Mouse (Mus musculus) liver, embryonic 13.5 days (tissue): Measurements from ENCODE around the gene Fbf1. TPM values are rescaled to one million over a fixed set of nuclear protein-coding genes. Genes with fewer than 3 reads are reported as not detected.
"Not testable (repeated sequence)": the region's sequence is repeated elsewhere in the genome, so short reads cannot be mapped to it uniquely, and the experiment has no call there.

ENCODE experiments used
- ATAC-seq: fragments of 200-750 bp; cut with Nextera tagmentation; 2 replicates; pipeline ENCODE4 v1.8.0; 2017; ENCODE audit warnings: low read depth, mild to moderate bottlenecking, moderate number of reproducible peaks, moderate library complexity
- DNase-seq: peaks from one replicate; pipeline ENCODE4 v3.0.0; 2022
- H3K27ac ChIP-seq: fragments of 300-500 bp; sonication (generic); 2 replicates; pipeline ENCODE4 v1.5.1; 2015; ENCODE audit warnings: moderate library complexity, mild to moderate bottlenecking, inconsistent platforms
- H3K27me3 ChIP-seq: fragments of 300-500 bp; sonication (generic); 2 replicates; pipeline ENCODE4 v1.6.1; 2015; ENCODE audit warnings: mild to moderate bottlenecking, inconsistent platforms
- H3K36me3 ChIP-seq: fragments of 300-500 bp; sonication (generic); 2 replicates; pipeline ENCODE4 v1.6.1; 2015; ENCODE audit warnings: mild to moderate bottlenecking, inconsistent platforms
- H3K4me1 ChIP-seq: fragments of 300-500 bp; sonication (generic); replicated peaks from 2 replicates; pipeline ENCODE4 v1.6.1; 2015; ENCODE audit warnings: inconsistent platforms
- H3K4me2 ChIP-seq: fragments of 300-500 bp; sonication (generic); 2 replicates; pipeline ENCODE4 v1.6.1; 2015; ENCODE audit warnings: inconsistent platforms, mild to moderate bottlenecking, moderate library complexity
- H3K4me3 ChIP-seq: fragments of 300-500 bp; sonication (generic); replicated peaks from 2 replicates; pipeline ENCODE4 v1.5.1; 2015; ENCODE audit warnings: mild to moderate bottlenecking, inconsistent platforms
- H3K9ac ChIP-seq: fragments of 300-500 bp; sonication (generic); 2 replicates; pipeline ENCODE4 v1.6.1; 2015; ENCODE audit warnings: mild to moderate bottlenecking, inconsistent platforms
- H3K9me3 ChIP-seq: fragments of 300-500 bp; sonication (generic); replicated peaks from 2 replicates; pipeline ENCODE4 v1.6.1; 2016; ENCODE audit warnings: inconsistent platforms
- WGBS: fragments of 180-500 bp; shearing (Covaris S2); methylation state at CpG from one replicate; pipeline ENCODE4 v1.1.7; 2015; ENCODE audit not compliant: insufficient replicate concordance; 5-methylcytosine and 5-hydroxymethylcytosine counted together
- polyA plus RNA-seq: library from polyadenylated mRNA; unstranded; fragments of >200 nt; fragmentation: Nextera tagmentation; extraction: Ambion mirVana; gene quantifications from 2 replicates; pipeline ENCODE4 v1.2.1, GENCODE M21; 2015

Fbf1 gene
- polyA plus RNA-seq, 1 experiment from 2014 or later = 7.0 TPM

- no peak overlapping the region for H3K4me2 ChIP-seq
- ATAC-seq = no peak
- no peaks in the 10 kb centered on the region for H3K27me3 ChIP-seq
- peaks cover 50% of the 10 kb centered on the region for H3K4me1 ChIP-seq
- H3K9me3 ChIP-seq = no peaks in the 10 kb centered on the region
- no peak for DNase-seq
- no peak overlapping the region for H3K9ac ChIP-seq
- H3K27ac ChIP-seq = no peak overlapping the region
- H3K4me3 ChIP-seq = no peak overlapping the region
- peaks cover 49% of the 10 kb centered on the region for H3K36me3 ChIP-seq
- 83% methylated on average over 16 of the region's 16 CpGs for WGBS
These were observed 35.3 kb downstream of the Fbf1 start for GRCm38 (mm10) chr11:116132366-116133333.

DNA sequence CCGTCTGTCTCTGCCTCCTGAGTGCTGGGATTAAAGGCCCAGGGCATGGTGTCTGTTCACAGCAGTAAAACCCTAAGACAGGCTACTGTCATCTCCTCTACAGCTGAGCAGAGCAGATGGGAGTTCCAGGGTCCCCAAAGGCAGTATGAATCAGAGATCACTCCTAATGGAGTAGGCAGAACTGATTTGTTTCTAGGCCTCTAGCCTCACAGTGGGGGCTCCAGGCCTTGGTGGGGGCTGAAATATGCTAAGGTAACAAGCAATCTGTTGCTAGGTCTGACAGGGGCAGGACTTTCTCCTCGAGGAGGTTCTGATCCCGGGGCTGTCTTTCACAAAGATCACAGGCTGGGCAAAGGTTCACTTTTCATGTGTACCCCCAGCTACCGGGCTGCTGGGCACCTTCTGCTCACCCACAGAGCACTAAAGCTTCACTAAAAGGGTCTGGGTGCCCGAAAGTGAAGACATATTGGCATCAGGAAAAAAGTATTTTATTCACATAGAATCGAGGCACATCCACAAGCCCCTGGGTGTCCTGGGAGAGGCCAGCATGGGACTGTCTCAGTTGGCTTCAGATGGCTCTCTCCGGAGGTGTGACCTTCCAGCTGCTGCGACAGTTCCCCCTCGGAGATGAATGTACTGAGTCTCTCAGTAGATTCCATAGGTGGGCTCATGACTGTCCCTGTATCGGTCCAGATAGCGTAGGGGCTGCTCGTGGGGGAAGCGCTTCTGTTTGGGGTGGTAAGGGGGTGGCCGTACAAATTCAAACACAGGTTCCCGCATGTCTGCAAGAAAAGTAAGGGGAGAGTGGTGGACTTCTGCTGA, 36.4 kb downstream of the Fbf1 start:
- DNase-seq = no peak
- 78% methylated on average over 15 of the region's 15 CpGs for WGBS
- no peaks in the 10 kb centered on the region for H3K9me3 ChIP-seq
- H3K4me2 ChIP-seq = peak overlapping the region; percentile 82
- no peak for ATAC-seq
- H3K4me3 ChIP-seq = peak overlapping the region; percentile 66
- peak overlapping the region; percentile 78 for H3K27ac ChIP-seq
- peaks cover 50% of the 10 kb centered on the region for H3K4me1 ChIP-seq
- H3K36me3 ChIP-seq = peaks cover 51% of the 10 kb centered on the region
- H3K27me3 ChIP-seq = no peaks in the 10 kb centered on the region
- H3K9ac ChIP-seq = peak overlapping the region; percentile 76

GRCm38 (mm10) chr11:116130488-116131205, 37.3 kb downstream of the Fbf1 start, which contains the start of gene Trim65:
Trim65 (minus strand) TSS chr11:116131128.
- Histone ChIP-seq H3K4me3 (peak within 1 kb of the TSS; percentile 66), H3K27ac (peak within 1 kb of the TSS; percentile 78), H3K36me3 (peaks cover 51% of the 10 kb centered on the region), H3K9me3 (no peaks in the 10 kb centered on the region), H3K27me3 (no peaks in the 10 kb centered on the region), H3K9ac (peak within 1 kb of the TSS; percentile 76), H3K4me2 (peak within 1 kb of the TSS; percentile 82), H3K4me1 (peaks cover 55% of the 10 kb centered on the region)
- ATAC-seq (peak; percentile 75), DNase-seq (peak; percentile 72)
- under 1% methylated on average over 69 of the region's 69 CpGs for WGBS

DNA sequence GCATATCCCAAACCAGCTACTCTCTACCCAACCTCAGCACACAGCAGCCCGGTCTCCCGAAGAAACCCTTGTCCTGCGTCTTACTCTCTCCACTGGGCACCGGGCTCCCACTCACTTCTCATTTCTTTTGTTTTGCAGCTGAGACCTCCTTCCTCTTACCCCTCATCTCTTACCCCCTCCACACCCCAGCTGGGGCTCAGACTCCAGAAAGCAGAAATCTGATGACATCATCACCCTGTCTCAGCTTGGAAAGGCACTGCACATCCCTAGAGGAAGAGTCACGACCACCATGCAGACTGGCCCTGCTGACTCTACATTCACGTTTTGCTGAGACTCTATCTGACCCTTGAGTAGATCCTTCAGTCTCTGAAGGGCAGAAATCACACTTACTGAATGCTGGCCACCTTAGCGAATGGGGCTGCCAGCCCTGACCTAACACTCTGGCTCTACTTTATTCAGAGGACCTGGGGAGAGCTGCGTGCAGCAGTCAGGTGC, 37.9 kb downstream of the Fbf1 start:
- Histone ChIP-seq H3K9ac (peak overlapping the region; percentile 76), H3K27ac (peak overlapping the region; percentile 78), H3K4me3 (peak overlapping the region; percentile 66), H3K27me3 (no peaks in the 10 kb centered on the region), H3K36me3 (peaks cover 51% of the 10 kb centered on the region), H3K9me3 (no peaks in the 10 kb centered on the region), H3K4me1 (peaks cover 55% of the 10 kb centered on the region), H3K4me2 (peak overlapping the region; percentile 82)
- DNase-seq (no peak), ATAC-seq (peak; percentile 1; the same call in 1 of the 2 replicates)
- WGBS = 25% methylated on average over 8 of the region's 8 CpGs

DNA sequence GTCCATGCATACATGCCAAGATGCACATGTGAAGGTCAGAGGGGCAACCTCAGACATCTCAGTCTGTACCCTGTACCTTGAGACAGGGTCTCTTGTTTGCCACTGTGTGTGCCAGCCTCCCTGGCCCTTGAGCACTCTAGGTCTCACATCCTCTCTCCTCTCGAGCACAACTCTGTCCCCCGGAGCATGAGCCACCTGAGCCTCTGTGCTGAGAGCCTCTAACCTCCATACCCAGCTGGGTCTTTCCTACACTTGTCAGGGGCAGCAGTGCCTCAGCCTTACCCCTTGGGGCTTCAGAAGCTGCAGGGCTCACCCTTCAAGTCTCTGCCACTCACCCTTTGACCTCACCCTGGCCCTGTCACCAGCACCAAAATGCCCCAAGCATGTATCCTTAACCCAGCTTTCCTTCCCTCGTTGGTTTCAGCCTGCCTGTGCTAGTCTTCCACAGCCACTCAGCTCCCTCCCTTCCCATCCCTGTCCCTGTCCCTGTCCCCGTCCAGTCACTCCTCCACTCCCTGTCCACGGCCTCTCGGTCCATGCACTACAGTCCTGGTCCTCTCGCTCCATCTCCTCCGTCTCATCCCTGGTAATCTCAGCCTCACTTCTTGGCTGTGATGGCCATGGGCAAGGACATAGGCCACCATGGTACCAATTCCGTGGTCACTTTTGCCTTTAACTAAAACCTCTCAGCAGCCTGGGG, 38.7 kb downstream of the Fbf1 start:
- WGBS = 73% methylated on average over 9 of the region's 9 CpGs
- H3K27me3 ChIP-seq = no peaks in the 10 kb centered on the region
- H3K9ac ChIP-seq = 0 out of 2 replicates have a peak overlapping the region, but pooled peaks have one; percentile 76
- H3K4me3 ChIP-seq = no peak overlapping the region
- ATAC-seq (no peak), DNase-seq (no peak)
- H3K4me1 ChIP-seq = peaks cover 55% of the 10 kb centered on the region
- H3K9me3 ChIP-seq = no peaks in the 10 kb centered on the region
- H3K4me2 ChIP-seq = peak overlapping the region; percentile 82
- peaks cover 43% of the 10 kb centered on the region for H3K36me3 ChIP-seq
- no peak overlapping the region for H3K27ac ChIP-seq

DNA sequence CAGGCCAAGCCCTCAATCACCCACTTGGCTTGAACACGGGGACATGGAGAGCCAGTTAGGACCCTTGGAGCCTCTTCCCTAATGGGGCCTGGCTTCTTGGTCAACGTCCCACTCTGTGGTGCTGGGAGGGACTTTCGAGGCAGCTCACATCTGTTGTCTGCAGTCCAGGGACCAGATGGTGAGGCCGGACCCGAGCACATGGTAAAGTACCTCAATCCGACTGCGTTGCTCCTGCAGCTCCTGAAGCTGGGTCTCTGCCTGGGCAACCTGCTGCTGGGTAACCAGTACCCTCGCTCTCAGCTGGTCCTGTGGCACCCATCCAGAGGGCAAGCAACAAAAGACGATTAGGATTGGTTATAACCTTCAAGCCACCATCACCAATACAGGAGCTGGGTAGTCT, 40.0 kb downstream of the Fbf1 start:
- no peak for DNase-seq

DNA sequence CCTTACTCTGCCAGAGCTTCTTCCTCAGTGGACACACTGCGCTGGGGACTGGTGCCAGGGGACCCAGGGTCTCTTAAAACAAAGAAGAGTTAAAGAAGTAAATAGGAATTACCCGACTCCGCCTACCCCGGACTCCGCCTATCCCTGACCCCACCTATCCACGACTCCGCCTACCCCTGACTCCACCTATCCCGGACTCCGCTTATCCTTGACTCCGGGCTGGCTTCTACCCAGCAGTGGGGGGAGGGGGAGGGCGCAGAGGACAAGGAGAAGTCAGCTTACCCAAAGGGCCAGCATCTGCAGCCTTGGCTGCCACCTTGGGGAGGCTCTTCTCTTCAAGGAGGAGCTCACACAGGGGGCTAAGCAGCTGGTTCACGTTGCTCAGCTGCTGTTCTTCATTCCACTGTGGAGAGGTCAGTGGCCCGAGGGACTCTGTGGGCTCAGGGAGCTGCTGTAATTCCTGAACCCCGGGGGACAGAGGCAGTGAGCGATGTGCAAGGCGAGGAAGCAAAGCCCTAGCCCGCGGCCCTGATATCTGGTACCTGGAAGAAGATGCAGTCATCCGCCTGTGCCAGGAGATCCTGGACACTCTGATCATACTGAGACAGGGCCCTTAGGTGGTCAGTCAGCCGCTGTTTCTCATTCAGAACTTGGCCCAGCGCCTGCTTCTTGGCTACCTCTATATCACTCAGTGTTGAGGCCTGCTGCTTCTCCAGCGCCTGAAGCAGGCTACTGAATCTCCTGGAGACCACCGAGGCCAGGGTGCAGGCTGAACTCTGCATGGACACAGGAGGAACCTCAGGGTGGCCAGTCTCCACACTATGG, 40.6 kb downstream of the Fbf1 start, which contains the start of gene Trim47:
Trim47 (minus strand) TSS at position 55 of the 825 bp plus-strand sequence.
- ATAC-seq = peak; percentile 44
- Histone ChIP-seq H3K36me3 (peaks cover 39% of the 10 kb centered on the region), H3K27me3 (no peaks in the 10 kb centered on the region), H3K9ac (peak within 1 kb of the TSS; percentile 12; the same call in 1 of the 2 replicates), H3K4me1 (peaks cover 55% of the 10 kb centered on the region), H3K9me3 (no peaks in the 10 kb centered on the region), H3K4me3 (no peak within 1 kb of the TSS; the same call in 1 of the 2 replicates), H3K4me2 (peak within 1 kb of the TSS; percentile 29), H3K27ac (no peak within 1 kb of the TSS; the same call in 1 of the 2 replicates)
- DNase-seq = peak; percentile 67
- 54% methylated on average over 23 of the region's 23 CpGs for WGBS

More for the DNA sequence above, 40.0 kb downstream of the Fbf1 start:
- Histone ChIP-seq H3K4me1 (peaks cover 55% of the 10 kb centered on the region), H3K27ac (no peak overlapping the region), H3K27me3 (no peaks in the 10 kb centered on the region), H3K4me2 (no peak overlapping the region), H3K36me3 (peaks cover 40% of the 10 kb centered on the region), H3K9ac (no peak overlapping the region), H3K4me3 (no peak overlapping the region), H3K9me3 (no peaks in the 10 kb centered on the region)
- ATAC-seq = no peak
- WGBS = 77% methylated on average over 9 of the region's 9 CpGs

- no peak for ATAC-seq
- DNase-seq = no peak
- peaks cover 49% of the 10 kb centered on the region for H3K4me1 ChIP-seq
- H3K36me3 ChIP-seq = peaks cover 33% of the 10 kb centered on the region
- no peaks in the 10 kb centered on the region for H3K9me3 ChIP-seq
- no peak overlapping the region for H3K4me2 ChIP-seq
- WGBS = 85% methylated on average over 15 of the region's 15 CpGs
- no peaks in the 10 kb centered on the region for H3K27me3 ChIP-seq
- H3K4me3 ChIP-seq = no peak overlapping the region
- no peak overlapping the region for H3K27ac ChIP-seq
- no peak overlapping the region for H3K9ac ChIP-seq
These were observed 41.7 kb downstream of the Fbf1 start for GRCm38 (mm10) chr11:116126261-116126660.

DNA sequence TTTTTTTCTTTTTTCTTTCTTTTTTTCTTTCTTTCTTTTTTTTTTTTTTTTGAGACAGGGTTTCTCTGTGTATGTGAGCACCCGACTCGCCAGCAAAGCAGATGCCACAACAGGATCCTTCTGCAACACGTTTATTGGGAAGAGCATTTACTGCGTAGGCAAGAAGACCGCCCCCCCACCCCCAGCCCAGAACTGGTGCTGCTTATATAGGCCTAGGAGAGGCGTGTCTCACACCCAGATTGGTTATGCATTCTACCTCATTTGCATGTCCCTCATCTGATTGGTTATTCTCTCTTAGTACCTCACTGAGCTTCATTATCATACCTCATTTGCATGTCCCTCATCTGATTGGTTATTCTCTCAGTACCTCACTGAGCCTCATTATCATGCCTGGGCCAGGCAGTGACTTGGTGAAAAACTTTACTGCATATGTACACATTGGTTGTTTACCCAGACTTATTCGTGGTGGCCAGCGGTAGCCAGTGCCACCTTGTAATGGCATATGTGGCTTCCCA, 46.2 kb downstream of the Fbf1 start:
- Histone ChIP-seq H3K4me1 (peaks cover 17% of the 10 kb centered on the region), H3K36me3 (peaks cover 31% of the 10 kb centered on the region)
- not testable (repeated sequence) for H3K27me3 ChIP-seq, ATAC-seq, H3K4me3 ChIP-seq, DNase-seq, H3K27ac ChIP-seq, H3K9me3 ChIP-seq, H3K4me2 ChIP-seq, H3K9ac ChIP-seq
- WGBS = 85% methylated on average over 8 of the region's 8 CpGs
